Mouse (Mus musculus) embryonic facial prominence, embryonic 13.5 days (tissue): ENCODE measurements at regions not wholly inside any gene's neighbourhood (a gene's known extent, or its start where the extent isn't known, plus 50 kb on each side); places are given as distances from the start of the nearest gene placed in this dataset.
"Not testable (repeated sequence)": the region's sequence is repeated elsewhere in the genome, so short reads cannot be mapped to it uniquely, and the experiment has no call there.

Experiments used
- ATAC-seq: fragments of 200-750 bp; cut with Nextera tagmentation; 2 replicates; pipeline ENCODE4 v1.8.0; 2017; ENCODE audit warnings: low read depth; ENCODE audit not compliant: insufficient number of reproducible peaks, insufficient read depth, low FRiP score, low TSS enrichment
- H3K27ac ChIP-seq: fragments of 300-500 bp; sonication (generic); 2 replicates; pipeline ENCODE4 v1.5.1; 2015; ENCODE audit warnings: moderate library complexity, mild to moderate bottlenecking, inconsistent platforms
- H3K27me3 ChIP-seq: fragments of 300-500 bp; sonication (generic); 2 replicates; pipeline ENCODE4 v1.6.1; 2015; ENCODE audit warnings: mild to moderate bottlenecking, inconsistent platforms
- H3K36me3 ChIP-seq: fragments of 300-500 bp; sonication (generic); 2 replicates; pipeline ENCODE4 v1.6.1; 2015; ENCODE audit warnings: mild to moderate bottlenecking, inconsistent platforms
- H3K4me1 ChIP-seq: fragments of 300-500 bp; sonication (generic); 2 replicates; pipeline ENCODE4 v1.6.1; 2015; ENCODE audit warnings: inconsistent platforms
- H3K4me2 ChIP-seq: fragments of 300-500 bp; sonication (generic); 2 replicates; pipeline ENCODE4 v1.6.1; 2015; ENCODE audit warnings: moderate library complexity, mild to moderate bottlenecking, inconsistent platforms
- H3K4me3 ChIP-seq: fragments of 300-500 bp; sonication (generic); 2 replicates; pipeline ENCODE4 v1.5.1; 2015; ENCODE audit warnings: mild to moderate bottlenecking, inconsistent platforms
- H3K9ac ChIP-seq: fragments of 300-500 bp; sonication (generic); 2 replicates; pipeline ENCODE4 v1.6.1; 2015; ENCODE audit warnings: mild to moderate bottlenecking, inconsistent platforms
- H3K9me3 ChIP-seq: fragments of 300-500 bp; sonication (generic); 2 replicates; pipeline ENCODE4 v1.6.1; 2016; ENCODE audit warnings: inconsistent platforms
- whole genome bisulfite sequencing: fragments of 180-500 bp; shearing (Covaris S2); methylation state at CpG from one replicate; pipeline ENCODE4 v1.1.7; 2015; ENCODE audit warnings: mixed read lengths; 5-methylcytosine and 5-hydroxymethylcytosine counted together

DNA sequence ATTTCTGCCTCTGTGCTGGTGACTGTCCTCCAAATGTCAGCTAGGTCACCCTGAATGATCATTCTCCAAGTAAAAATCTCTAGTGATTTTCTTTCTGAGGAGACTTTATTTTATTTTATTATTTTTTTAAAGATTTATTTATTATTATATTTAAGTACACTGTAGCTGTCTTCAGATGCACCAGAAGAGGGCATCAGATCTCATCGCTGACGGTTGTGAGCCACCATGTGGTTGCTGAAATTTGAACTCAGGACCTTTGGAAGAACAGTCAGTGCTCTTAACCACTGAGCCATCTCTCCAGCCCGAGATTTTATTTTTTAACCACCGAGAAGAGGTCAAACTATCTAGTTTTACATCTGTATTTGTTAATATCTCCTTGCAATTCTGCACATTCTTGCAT is 50.5 kb upstream of the Slc44a3 start:
- H3K4me1 ChIP-seq = peaks cover 25% of the 10 kb centered on the region
- H3K27me3 ChIP-seq, H3K9me3 ChIP-seq, H3K36me3 ChIP-seq, H3K4me3 ChIP-seq, H3K9ac ChIP-seq, H3K27ac ChIP-seq, H3K4me2 ChIP-seq, ATAC-seq: not testable (repeated sequence)
- WGBS = 84% methylated on average over 4 of the region's 4 CpGs
